Mouse (Mus musculus): ENCODE measurements around the gene Tff1. TPM values are rescaled to one million over a fixed set of nuclear protein-coding genes. Genes with fewer than 3 reads are reported as not detected.

Gene Tff1
- not detected in 2 replicates for polyA plus RNA-seq (2015; fragmentation: Nextera tagmentation; extraction: Ambion mirVana)

- WGBS (ENCODE audit: insufficient replicate concordance): 60% methylated on average over 6 of the region's 6 CpGs
- Histone ChIP-seq H3K4me3 (ENCODE audit: low read depth, low read length) (no peak within 1 kb of the TSS), H3K36me3 (replicated peaks; ENCODE audit: insufficient read depth, low read length) (no peaks in the 10 kb centered on the region), H3K9me3 (ENCODE audit: low read length) (no peaks in the 10 kb centered on the region), H3K9ac (replicated peaks) (no peak within 1 kb of the TSS), H3K4me2 (ENCODE audit: low read depth, low read length) (no peak within 1 kb of the TSS), H3K4me1 (ENCODE audit: insufficient read depth) (no peaks in the 10 kb centered on the region), H3K27me3 (ENCODE audit: insufficient read depth, low read length) (no peaks in the 10 kb centered on the region), H3K27ac (ENCODE audit: low read depth) (no peak within 1 kb of the TSS)
- no peak for ATAC-seq
- no peak for DNase-seq
- TF ChIP-seq EP300 (IDR thresholded peaks at IDR 0.05; ENCODE audit: low read depth): no peak
- no peak for TF ChIP-seq CTCF (IDR thresholded peaks at IDR 0.05; ENCODE audit: low read depth)
Measured at GRCm38 (mm10) chr17:31165127-31165526, at the start of gene Tff1. Gene Tff1 (minus strand): TSS chr17:31165277.

GRCm38 (mm10) chr17:31211881-31212280 is 46.8 kb upstream of the Tff1 start:
- Histone ChIP-seq H3K27me3 (ENCODE audit: insufficient read depth, low read length) (no peaks in the 10 kb centered on the region), H3K27ac (ENCODE audit: low read depth) (no peak overlapping the region), H3K9me3 (ENCODE audit: low read length) (no peaks in the 10 kb centered on the region), H3K4me3 (ENCODE audit: low read depth, low read length) (no peak overlapping the region), H3K9ac (replicated peaks) (no peak overlapping the region), H3K36me3 (replicated peaks; ENCODE audit: insufficient read depth, low read length) (no peaks in the 10 kb centered on the region), H3K4me1 (ENCODE audit: insufficient read depth) (peaks cover 18% of the 10 kb centered on the region), H3K4me2 (ENCODE audit: low read depth, low read length) (no peak overlapping the region)
- DNase-seq (no peak), ATAC-seq (no peak)
- TF ChIP-seq CTCF (IDR thresholded peaks at IDR 0.05; ENCODE audit: low read depth) (no peak), EP300 (IDR thresholded peaks at IDR 0.05; ENCODE audit: low read depth) (no peak)
- WGBS (ENCODE audit: insufficient replicate concordance): 92% methylated on average over 6 of the region's 6 CpGs

- WGBS (ENCODE audit: insufficient replicate concordance): 59% methylated on average over 7 of the region's 7 CpGs
- Histone ChIP-seq H3K4me1 (ENCODE audit: insufficient read depth) (peaks cover 18% of the 10 kb centered on the region), H3K27ac (ENCODE audit: low read depth) (0 out of 2 replicates have a peak overlapping the region, but pooled peaks have one; percentile 18), H3K36me3 (replicated peaks; ENCODE audit: insufficient read depth, low read length) (no peaks in the 10 kb centered on the region), H3K4me3 (ENCODE audit: low read depth, low read length) (no peak overlapping the region), H3K27me3 (ENCODE audit: insufficient read depth, low read length) (no peaks in the 10 kb centered on the region), H3K9me3 (ENCODE audit: low read length) (no peaks in the 10 kb centered on the region), H3K9ac (replicated peaks) (no peak overlapping the region), H3K4me2 (ENCODE audit: low read depth, low read length) (no peak overlapping the region)
- DNase-seq (no peak), ATAC-seq (peak; percentile 72)
- TF ChIP-seq EP300 (IDR thresholded peaks at IDR 0.05; ENCODE audit: low read depth) (peak; percentile 38; the same call in 1 of the 2 replicates), CTCF (IDR thresholded peaks at IDR 0.05; ENCODE audit: low read depth) (no peak)
Measured at GRCm38 (mm10) chr17:31210299-31210698, 45.2 kb upstream of the Tff1 start.

DNA sequence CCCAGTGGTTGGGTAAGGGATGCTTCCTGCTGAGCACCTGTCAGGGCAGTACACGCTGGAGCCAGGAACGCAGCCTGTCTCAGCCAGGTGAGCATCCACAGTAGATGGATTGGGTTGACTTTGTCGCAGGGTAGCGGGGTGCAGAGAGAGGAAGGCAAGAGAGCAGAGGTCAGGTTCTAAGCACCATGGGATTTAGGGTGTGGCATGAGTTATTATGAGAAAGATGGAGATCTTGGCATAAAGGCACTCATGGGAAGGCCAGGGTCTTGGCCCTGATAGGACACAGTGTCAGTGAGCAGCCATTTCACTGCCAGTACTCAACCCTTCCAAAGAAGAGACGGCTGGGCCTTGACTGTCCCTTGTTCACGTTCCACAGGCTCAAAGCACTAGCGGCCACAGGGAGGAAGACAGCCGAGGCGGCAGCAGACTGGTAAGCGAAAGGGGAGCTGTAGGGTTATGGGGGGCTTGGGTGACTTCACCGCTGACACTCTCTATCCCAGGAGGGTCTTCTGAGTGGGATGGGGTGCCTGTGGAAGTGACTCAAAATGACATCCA is 44.4 kb upstream of the Tff1 start:
- Histone ChIP-seq H3K4me2 (ENCODE audit: low read depth, low read length) (peak overlapping the region; percentile 67), H3K9ac (replicated peaks) (no peak overlapping the region)
- ATAC-seq: no peak

GRCm38 (mm10) chr17:31208654-31209053 is 43.6 kb upstream of the Tff1 start:
- no peaks in the 10 kb centered on the region for H3K9me3 ChIP-seq (ENCODE audit: low read length)
- H3K4me1 ChIP-seq (ENCODE audit: insufficient read depth): peaks cover 15% of the 10 kb centered on the region
- TF ChIP-seq EP300 (IDR thresholded peaks at IDR 0.05; ENCODE audit: low read depth): no peak
- TF ChIP-seq CTCF (IDR thresholded peaks at IDR 0.05; ENCODE audit: low read depth): no peak
- no peak overlapping the region for H3K9ac ChIP-seq (replicated peaks)
- H3K27ac ChIP-seq (ENCODE audit: low read depth): no peak overlapping the region
- H3K36me3 ChIP-seq (replicated peaks; ENCODE audit: insufficient read depth, low read length): no peaks in the 10 kb centered on the region
- peak overlapping the region; percentile 19 for H3K4me3 ChIP-seq (ENCODE audit: low read depth, low read length)
- DNase-seq: no peak
- no peaks in the 10 kb centered on the region for H3K27me3 ChIP-seq (ENCODE audit: insufficient read depth, low read length)
- 43% methylated on average over 8 of the region's 8 CpGs for WGBS (ENCODE audit: insufficient replicate concordance)
- H3K4me2 ChIP-seq (ENCODE audit: low read depth, low read length): peak overlapping the region; percentile 67
- no peak for ATAC-seq

More for the DNA sequence above, 44.4 kb upstream of the Tff1 start:
- Histone ChIP-seq H3K9me3 (ENCODE audit: low read length) (no peaks in the 10 kb centered on the region), H3K4me3 (ENCODE audit: low read depth, low read length) (no peak overlapping the region), H3K4me1 (ENCODE audit: insufficient read depth) (peaks cover 15% of the 10 kb centered on the region), H3K27me3 (ENCODE audit: insufficient read depth, low read length) (no peaks in the 10 kb centered on the region), H3K36me3 (replicated peaks; ENCODE audit: insufficient read depth, low read length) (no peaks in the 10 kb centered on the region), H3K27ac (ENCODE audit: low read depth) (no peak overlapping the region)
- DNase-seq: no peak
- 85% methylated on average over 11 of the region's 11 CpGs for WGBS (ENCODE audit: insufficient replicate concordance)
- TF ChIP-seq EP300 (IDR thresholded peaks at IDR 0.05; ENCODE audit: low read depth) (no peak), CTCF (IDR thresholded peaks at IDR 0.05; ENCODE audit: low read depth) (no peak)

DNA sequence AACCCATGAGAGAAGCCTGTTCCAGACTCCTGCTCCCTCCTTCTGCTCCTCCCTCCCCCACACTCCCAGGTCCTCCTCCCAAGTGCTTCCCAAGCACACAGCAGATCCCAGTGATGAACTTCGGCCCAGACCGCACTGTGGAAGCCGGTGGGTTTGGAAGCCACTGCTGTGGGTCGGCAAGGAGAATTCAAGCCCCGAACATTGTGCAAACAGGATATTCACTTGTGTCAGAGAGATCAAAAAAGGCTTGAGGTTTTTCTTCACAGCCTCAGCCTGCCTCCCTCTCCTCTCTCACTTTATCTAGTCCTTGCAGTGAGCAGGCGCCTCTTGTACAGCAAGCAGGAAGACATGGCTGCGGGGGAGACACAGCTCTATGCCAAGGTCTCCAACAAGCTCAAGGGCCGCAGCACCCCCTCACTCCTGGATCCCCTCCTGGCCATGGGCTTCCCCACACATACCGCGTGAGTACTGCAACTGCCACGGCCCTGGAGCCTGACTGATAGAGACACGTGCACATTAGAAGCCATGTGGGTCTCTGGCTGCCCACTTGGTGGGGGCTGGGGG is 42.8 kb upstream of the Tff1 start, which contains the start of gene Ubash3a:
Gene Ubash3a (plus strand): TSS at position 103 of the 564 bp plus-strand sequence.
- Histone ChIP-seq H3K9me3 (ENCODE audit: low read length) (no peaks in the 10 kb centered on the region), H3K9ac (replicated peaks) (peak within 1 kb of the TSS; percentile 54), H3K4me1 (ENCODE audit: insufficient read depth) (peaks cover 15% of the 10 kb centered on the region), H3K36me3 (replicated peaks; ENCODE audit: insufficient read depth, low read length) (no peaks in the 10 kb centered on the region), H3K27ac (ENCODE audit: low read depth) (peak within 1 kb of the TSS; percentile 76), H3K4me2 (ENCODE audit: low read depth, low read length) (peak within 1 kb of the TSS; percentile 67), H3K4me3 (ENCODE audit: low read depth, low read length) (peak within 1 kb of the TSS; percentile 19), H3K27me3 (ENCODE audit: insufficient read depth, low read length) (no peaks in the 10 kb centered on the region)
- no peak for DNase-seq
- peak; percentile 54 for ATAC-seq
- WGBS (ENCODE audit: insufficient replicate concordance): 15% methylated on average over 12 of the region's 12 CpGs
- TF ChIP-seq EP300 (IDR thresholded peaks at IDR 0.05; ENCODE audit: low read depth) (no peak), CTCF (IDR thresholded peaks at IDR 0.05; ENCODE audit: low read depth) (no peak)

Data from liver, postnatal 0 days (tissue).